Mouse (Mus musculus): ENCODE results near the gene AI464131. TPM values are rescaled to one million over a fixed set of nuclear protein-coding genes. Genes with fewer than 3 reads are reported as not detected.

The AI464131 gene
- polyA plus RNA-seq, 1 experiment from 2014 or later = 1.3 TPM

- Histone ChIP-seq H3K36me3 (replicated peaks) (no peaks in the 10 kb centered on the region), H3K9me3 (replicated peaks) (no peaks in the 10 kb centered on the region), H3K4me3 (replicated peaks) (no peak overlapping the region), H3K27me3 (peaks cover 51% of the 10 kb centered on the region), H3K4me2 (no peak overlapping the region), H3K27ac (replicated peaks) (no peak overlapping the region), H3K9ac (no peak overlapping the region), H3K4me1 (replicated peaks) (peaks cover 29% of the 10 kb centered on the region)
- WGBS (ENCODE audit: insufficient replicate concordance) = 21% methylated on average over 3 of the region's 3 CpGs
- peak; percentile 68 for ATAC-seq (ENCODE audit: insufficient read depth)
These were observed 8.5 kb downstream of the AI464131 start for GRCm38 (mm10) chr4:41494378-41494777.

- no peak overlapping the region for H3K27ac ChIP-seq (replicated peaks)
- no peaks in the 10 kb centered on the region for H3K36me3 ChIP-seq (replicated peaks)
- no peak overlapping the region for H3K9ac ChIP-seq
- H3K9me3 ChIP-seq (replicated peaks) = no peaks in the 10 kb centered on the region
- no peak overlapping the region for H3K4me2 ChIP-seq
- H3K27me3 ChIP-seq = peaks cover 44% of the 10 kb centered on the region
- WGBS (ENCODE audit: insufficient replicate concordance) = 48% methylated on average over 3 of the region's 3 CpGs
- peaks cover 24% of the 10 kb centered on the region for H3K4me1 ChIP-seq (replicated peaks)
- H3K4me3 ChIP-seq (replicated peaks) = no peak overlapping the region
- ATAC-seq (ENCODE audit: insufficient read depth) = no peak; the same call in 1 of the 2 replicates
These were observed 9.3 kb downstream of the AI464131 start for GRCm38 (mm10) chr4:41493464-41494116.

- H3K9ac ChIP-seq = no peak overlapping the region
- no peak overlapping the region for H3K4me2 ChIP-seq
- WGBS (ENCODE audit: insufficient replicate concordance) = 57% methylated on average over 7 of the region's 7 CpGs
- no peak overlapping the region for H3K27ac ChIP-seq (replicated peaks)
- H3K27me3 ChIP-seq = peaks cover 37% of the 10 kb centered on the region
- H3K4me3 ChIP-seq (replicated peaks) = no peak overlapping the region
- H3K9me3 ChIP-seq (replicated peaks) = no peaks in the 10 kb centered on the region
- H3K4me1 ChIP-seq (replicated peaks) = peaks cover 17% of the 10 kb centered on the region
- ATAC-seq (ENCODE audit: insufficient read depth) = no peak
- H3K36me3 ChIP-seq (replicated peaks) = no peaks in the 10 kb centered on the region
These were observed 9.9 kb downstream of the AI464131 start for GRCm38 (mm10) chr4:41492951-41493350.

GRCm38 (mm10) chr4:41481601-41482017, 21.3 kb downstream of the AI464131 start:
- Histone ChIP-seq H3K4me2 (no peak overlapping the region), H3K4me3 (replicated peaks) (no peak overlapping the region), H3K9ac (no peak overlapping the region), H3K36me3 (replicated peaks) (peaks cover 3% of the 10 kb centered on the region; the same call in 1 of the 2 replicates), H3K27ac (replicated peaks) (no peak overlapping the region), H3K9me3 (replicated peaks) (no peaks in the 10 kb centered on the region), H3K27me3 (no peaks in the 10 kb centered on the region), H3K4me1 (replicated peaks) (no peaks in the 10 kb centered on the region)
- 69% methylated on average over 6 of the region's 6 CpGs for WGBS (ENCODE audit: insufficient replicate concordance)
- no peak for ATAC-seq (ENCODE audit: insufficient read depth)

GRCm38 (mm10) chr4:41480254-41480653, 22.6 kb downstream of the AI464131 start:
- Histone ChIP-seq H3K4me3 (replicated peaks) (no peak overlapping the region), H3K4me1 (replicated peaks) (no peaks in the 10 kb centered on the region), H3K9ac (no peak overlapping the region), H3K9me3 (replicated peaks) (no peaks in the 10 kb centered on the region), H3K27me3 (no peaks in the 10 kb centered on the region), H3K4me2 (no peak overlapping the region), H3K36me3 (replicated peaks) (peaks cover 3% of the 10 kb centered on the region; the same call in 1 of the 2 replicates), H3K27ac (replicated peaks) (no peak overlapping the region)
- 68% methylated on average over 8 of the region's 8 CpGs for WGBS (ENCODE audit: insufficient replicate concordance)
- no peak for ATAC-seq (ENCODE audit: insufficient read depth)

- Histone ChIP-seq H3K27me3 (no peaks in the 10 kb centered on the region), H3K4me3 (replicated peaks) (no peak overlapping the region), H3K9me3 (replicated peaks) (no peaks in the 10 kb centered on the region), H3K27ac (replicated peaks) (no peak overlapping the region), H3K36me3 (replicated peaks) (peaks cover 3% of the 10 kb centered on the region; the same call in 1 of the 2 replicates), H3K9ac (no peak overlapping the region), H3K4me1 (replicated peaks) (no peaks in the 10 kb centered on the region), H3K4me2 (no peak overlapping the region)
- no peak for ATAC-seq (ENCODE audit: insufficient read depth)
- WGBS (ENCODE audit: insufficient replicate concordance) = 76% methylated on average over 1 of the region's 1 CpGs
These were observed 23.4 kb downstream of the AI464131 start for GRCm38 (mm10) chr4:41479456-41479804.

- Histone ChIP-seq H3K27me3 (no peaks in the 10 kb centered on the region), H3K27ac (replicated peaks) (no peak overlapping the region), H3K4me1 (replicated peaks) (no peaks in the 10 kb centered on the region), H3K4me3 (replicated peaks) (no peak overlapping the region), H3K4me2 (no peak overlapping the region), H3K9ac (no peak overlapping the region), H3K36me3 (replicated peaks) (peaks cover 3% of the 10 kb centered on the region; the same call in 1 of the 2 replicates), H3K9me3 (replicated peaks) (no peaks in the 10 kb centered on the region)
- ATAC-seq (ENCODE audit: insufficient read depth) = no peak
- WGBS (ENCODE audit: insufficient replicate concordance) = 60% methylated on average over 4 of the region's 4 CpGs
These were observed 24.0 kb downstream of the AI464131 start for GRCm38 (mm10) chr4:41478751-41479455.

- no peak for ATAC-seq (ENCODE audit: insufficient read depth)
- Histone ChIP-seq H3K9ac (no peak overlapping the region), H3K27me3 (no peaks in the 10 kb centered on the region), H3K4me3 (replicated peaks) (no peak overlapping the region), H3K9me3 (replicated peaks) (no peaks in the 10 kb centered on the region), H3K4me2 (no peak overlapping the region), H3K36me3 (replicated peaks) (peaks cover 3% of the 10 kb centered on the region; the same call in 1 of the 2 replicates), H3K4me1 (replicated peaks) (no peaks in the 10 kb centered on the region), H3K27ac (replicated peaks) (no peak overlapping the region)
- WGBS (ENCODE audit: insufficient replicate concordance) = 75% methylated on average over 9 of the region's 9 CpGs
These were observed 25.2 kb downstream of the AI464131 start for GRCm38 (mm10) chr4:41477648-41478160.

- H3K27me3 ChIP-seq = no peaks in the 10 kb centered on the region
- 77% methylated on average over 1 of the region's 1 CpGs for WGBS (ENCODE audit: insufficient replicate concordance)
- H3K9ac ChIP-seq = no peak overlapping the region
- H3K9me3 ChIP-seq (replicated peaks) = no peaks in the 10 kb centered on the region
- no peak overlapping the region for H3K27ac ChIP-seq (replicated peaks)
- no peak for ATAC-seq (ENCODE audit: insufficient read depth)
- H3K4me3 ChIP-seq (replicated peaks) = no peak overlapping the region
- H3K4me2 ChIP-seq = no peak overlapping the region
- no peaks in the 10 kb centered on the region for H3K4me1 ChIP-seq (replicated peaks)
- no peaks in the 10 kb centered on the region for H3K36me3 ChIP-seq (replicated peaks)
These were observed 31.5 kb downstream of the AI464131 start for GRCm38 (mm10) chr4:41471384-41471689.

GRCm38 (mm10) chr4:41470684-41471383, 32.0 kb downstream of the AI464131 start:
- WGBS (ENCODE audit: insufficient replicate concordance) = 58% methylated on average over 5 of the region's 5 CpGs
- H3K36me3 ChIP-seq (replicated peaks) = no peaks in the 10 kb centered on the region
- no peaks in the 10 kb centered on the region for H3K27me3 ChIP-seq
- no peaks in the 10 kb centered on the region for H3K9me3 ChIP-seq (replicated peaks)
- H3K4me2 ChIP-seq = no peak overlapping the region
- H3K4me1 ChIP-seq (replicated peaks) = peaks cover 2% of the 10 kb centered on the region; the same call in 1 of the 2 replicates
- no peak for ATAC-seq (ENCODE audit: insufficient read depth)
- H3K9ac ChIP-seq = no peak overlapping the region
- no peak overlapping the region for H3K27ac ChIP-seq (replicated peaks)
- no peak overlapping the region for H3K4me3 ChIP-seq (replicated peaks)

GRCm38 (mm10) chr4:41470051-41470683, 32.7 kb downstream of the AI464131 start:
- 62% methylated on average over 7 of the region's 7 CpGs for WGBS (ENCODE audit: insufficient replicate concordance)
- no peak overlapping the region for H3K9ac ChIP-seq
- H3K9me3 ChIP-seq (replicated peaks) = no peaks in the 10 kb centered on the region
- H3K4me3 ChIP-seq (replicated peaks) = no peak overlapping the region
- H3K27ac ChIP-seq (replicated peaks) = no peak overlapping the region
- peaks cover 9% of the 10 kb centered on the region for H3K4me1 ChIP-seq (replicated peaks)
- no peaks in the 10 kb centered on the region for H3K27me3 ChIP-seq
- H3K4me2 ChIP-seq = no peak overlapping the region
- ATAC-seq (ENCODE audit: insufficient read depth) = no peak
- H3K36me3 ChIP-seq (replicated peaks) = no peaks in the 10 kb centered on the region

All from liver, embryonic 15.5 days (tissue).